Mouse (Mus musculus) c-Kit-positive CD71-positive TER-119-positive erythroid progenitor cells, embryonic 14.5 days (primary cell): ENCODE data around the gene Plxdc2.

Experiments
- DNase-seq: peaks from one replicate; pipeline ENCODE4 v3.0.0-alpha.2; 2013; ENCODE audit warnings: low spot score

Gene Plxdc2

DNA sequence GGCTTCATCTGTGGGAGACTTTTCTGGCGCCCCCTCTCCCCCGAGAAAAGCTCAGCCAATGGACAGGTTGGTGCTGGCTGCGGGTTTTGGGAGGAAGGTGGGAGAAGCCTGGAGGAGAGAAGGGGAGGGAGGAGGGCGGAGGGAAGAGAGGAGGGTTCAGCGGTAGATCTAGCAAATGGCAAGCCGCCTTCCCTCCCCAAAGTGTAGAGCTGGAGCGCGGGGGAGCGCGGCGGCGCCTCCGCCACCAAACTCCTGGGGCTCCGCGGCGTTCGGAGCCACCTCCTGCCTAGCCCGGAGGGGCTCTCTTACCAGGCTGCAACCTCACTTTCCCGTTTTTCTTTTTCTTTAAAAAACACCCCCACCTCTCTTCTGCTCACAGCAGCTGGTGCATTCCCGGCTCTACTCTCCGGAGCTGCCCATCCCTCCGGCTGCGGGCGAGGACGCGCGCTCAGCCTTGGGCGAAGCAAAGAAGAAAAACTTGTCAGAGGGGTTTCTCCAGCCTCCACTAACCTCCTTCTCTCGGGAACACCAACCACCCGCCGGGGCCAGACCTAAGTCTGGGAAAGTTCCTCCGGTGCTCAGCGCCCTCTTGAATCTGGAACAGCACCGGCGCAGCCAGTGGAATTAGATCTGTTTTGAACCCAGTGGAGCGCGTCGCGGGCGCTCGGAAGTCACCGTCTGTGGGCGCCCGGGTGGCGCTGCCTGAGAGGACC lies at the start of gene Plxdc2:
Gene Plxdc2 (plus strand): TSS at position 199 of the 713 bp plus-strand sequence.
- DNase-seq = no peak

GRCm38 (mm10) chr2:16310387-16310786 lies 45.7 kb upstream of the Plxdc2 start:
- no peak for DNase-seq

DNA sequence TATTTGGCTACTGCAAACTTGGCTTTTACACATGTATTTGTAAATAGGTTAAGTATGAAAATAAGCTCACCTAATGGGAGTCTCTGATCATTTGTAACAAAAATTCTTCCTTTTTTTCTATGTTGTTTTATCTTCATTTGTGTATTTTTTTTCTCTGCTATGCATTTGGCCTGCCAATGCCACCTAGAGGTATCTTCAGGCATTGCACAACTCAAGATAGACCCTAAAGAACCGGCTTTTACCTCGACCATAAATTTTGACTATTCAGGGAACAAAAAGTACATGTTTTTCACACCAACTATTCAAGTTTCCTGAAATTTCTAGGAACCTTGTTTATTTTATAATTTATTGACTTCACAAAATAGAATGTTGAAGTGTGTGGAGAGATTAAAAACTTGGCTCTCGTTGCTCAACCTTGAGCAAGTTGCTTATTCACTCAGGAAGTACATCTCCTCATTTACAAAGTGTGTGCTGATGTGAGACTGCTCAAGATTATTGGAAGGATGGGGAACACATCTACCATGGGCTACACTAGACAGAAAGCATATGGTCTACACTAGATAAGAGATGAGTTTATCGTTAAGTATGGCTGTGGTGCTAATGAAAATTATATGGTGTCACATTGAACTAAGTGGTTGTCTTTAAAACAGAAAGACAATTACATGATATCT lies 43.6 kb upstream of the Plxdc2 start:
- peak; percentile 1 for DNase-seq

GRCm38 (mm10) chr2:16335194-16335781 lies 20.8 kb upstream of the Plxdc2 start:
- no peak for DNase-seq

- DNase-seq = no peak
Observed at GRCm38 (mm10) chr2:16344564-16344963, 11.5 kb upstream of the Plxdc2 start.

DNA sequence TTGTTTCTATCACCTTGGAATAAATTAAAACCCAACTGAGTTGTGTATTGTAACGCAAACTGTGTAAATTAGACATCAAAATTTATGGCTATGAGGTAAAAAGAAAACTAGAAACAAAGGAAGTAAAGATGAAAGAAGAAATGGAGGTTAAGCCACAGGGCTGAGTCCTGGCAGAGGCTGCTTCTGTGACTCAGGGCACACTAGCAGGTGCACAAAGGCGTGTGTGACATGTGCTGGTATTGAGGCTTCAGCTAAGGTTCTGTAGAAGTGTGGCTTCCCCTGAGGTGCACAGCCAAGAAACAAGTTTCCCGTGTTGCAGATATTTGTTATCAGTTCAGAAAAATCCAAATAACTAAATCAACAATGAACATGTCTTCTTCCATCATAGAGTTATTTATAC lies 5.0 kb upstream of the Plxdc2 start:
- DNase-seq = no peak

GRCm38 (mm10) chr2:16355611-16356105 lies 446 bp upstream of the Plxdc2 start:
- DNase-seq = no peak

- no peak for DNase-seq
Observed at GRCm38 (mm10) chr2:16356921-16357837, 1.1 kb downstream of the Plxdc2 start.

GRCm38 (mm10) chr2:16357946-16358345 lies 1.8 kb downstream of the Plxdc2 start:
- no peak for DNase-seq

DNA sequence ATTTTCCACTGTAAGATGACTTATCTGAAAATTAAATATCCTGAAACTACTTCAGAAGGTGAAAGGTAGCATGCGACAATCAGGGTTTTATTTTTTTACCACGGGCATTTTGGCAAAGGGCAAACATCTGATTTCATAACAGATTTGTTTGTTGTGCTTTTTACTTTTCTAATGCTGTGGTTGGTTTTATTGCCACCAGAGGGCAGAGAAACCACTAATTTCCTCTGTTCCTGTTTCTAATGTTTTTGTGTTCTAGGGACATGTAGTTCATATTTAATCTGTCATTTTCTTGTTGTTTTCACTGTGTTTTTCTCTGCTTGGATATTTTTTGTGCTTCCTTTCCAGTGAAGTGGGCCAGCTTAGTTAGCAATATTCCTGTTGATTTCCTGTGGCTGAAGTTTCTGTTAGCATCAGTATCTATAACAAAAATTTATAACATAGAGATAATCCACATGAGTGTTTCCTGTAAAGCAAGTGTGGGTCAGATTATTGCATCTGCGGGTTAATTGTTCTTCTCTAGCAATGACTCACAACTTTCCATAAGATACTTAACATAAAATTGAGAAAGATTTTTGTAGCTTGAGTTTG lies 3.3 kb downstream of the Plxdc2 start:
- no peak for DNase-seq

DNA sequence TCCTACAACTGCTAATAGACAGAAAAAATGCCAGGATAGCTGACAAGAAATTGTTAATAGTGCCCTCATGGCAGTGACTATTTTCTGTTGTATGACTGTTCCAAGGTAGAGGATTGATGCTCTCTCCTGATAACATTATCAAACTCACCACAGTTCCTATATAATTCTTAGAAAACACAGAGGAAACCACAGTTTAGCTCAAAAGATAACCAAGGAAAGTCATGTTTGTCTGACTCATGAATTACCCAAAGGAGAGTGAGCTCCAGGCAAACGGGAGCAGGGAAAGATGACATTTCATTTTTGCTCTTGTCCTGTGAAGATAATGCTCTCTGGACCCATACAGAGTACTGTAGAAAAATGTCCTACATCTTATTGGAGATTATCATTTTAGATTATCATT lies 8.6 kb downstream of the Plxdc2 start:
- peak; percentile 16 for DNase-seq

DNA sequence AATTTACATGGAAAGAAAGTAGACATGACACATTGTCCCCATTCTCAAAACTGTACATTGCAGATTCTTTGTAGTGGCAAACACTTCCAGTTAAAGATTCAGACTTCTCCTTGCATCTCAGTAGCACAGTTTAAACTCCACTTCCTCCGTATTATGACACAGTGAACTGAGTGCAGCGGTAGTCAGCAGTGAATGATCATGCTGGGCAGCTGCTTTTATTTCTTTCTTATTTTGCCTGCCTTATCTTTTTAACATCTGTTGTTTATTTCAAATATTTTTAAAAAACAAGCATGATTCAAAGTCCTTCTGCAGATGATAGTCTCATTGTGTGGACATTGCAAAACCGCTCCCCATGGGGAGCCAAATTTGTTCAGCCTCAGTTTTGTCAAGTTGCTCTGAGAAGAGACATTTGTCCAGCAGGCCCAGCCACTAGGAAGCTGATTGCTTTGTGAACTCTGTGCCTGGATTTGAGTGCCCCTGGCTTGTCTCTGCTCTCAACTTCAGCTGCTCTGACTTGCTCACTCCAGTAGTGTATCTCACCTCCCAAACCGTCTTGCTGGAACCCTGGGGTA lies 9.8 kb downstream of the Plxdc2 start:
- DNase-seq = no peak

GRCm38 (mm10) chr2:16370419-16370818 lies 14.3 kb downstream of the Plxdc2 start:
- no peak for DNase-seq

GRCm38 (mm10) chr2:16374288-16374687 lies 18.2 kb downstream of the Plxdc2 start:
- no peak for DNase-seq

DNA sequence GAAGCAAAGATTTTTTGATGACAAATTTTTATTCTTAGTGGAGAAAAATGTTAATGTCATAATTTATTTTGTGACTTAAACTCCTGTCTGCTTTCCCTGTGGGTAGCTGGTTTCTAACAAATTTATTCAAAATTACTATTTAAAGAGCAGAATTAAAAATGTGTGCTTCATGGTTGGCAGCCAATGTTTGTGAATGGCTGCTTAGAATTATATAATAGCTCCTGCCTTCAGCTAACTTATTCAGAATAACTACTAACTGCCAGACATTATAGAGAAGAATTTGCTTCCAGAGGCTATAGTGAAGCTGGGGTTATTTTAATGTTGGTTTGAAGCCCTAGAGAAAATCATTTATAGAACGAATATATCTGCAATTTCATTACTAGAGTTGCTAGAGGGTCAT lies 30.1 kb downstream of the Plxdc2 start:
- DNase-seq = no peak

- no peak for DNase-seq
Observed at GRCm38 (mm10) chr2:16386692-16387091, 30.6 kb downstream of the Plxdc2 start.

GRCm38 (mm10) chr2:16387787-16388186 lies 31.7 kb downstream of the Plxdc2 start:
- DNase-seq = no peak

DNA sequence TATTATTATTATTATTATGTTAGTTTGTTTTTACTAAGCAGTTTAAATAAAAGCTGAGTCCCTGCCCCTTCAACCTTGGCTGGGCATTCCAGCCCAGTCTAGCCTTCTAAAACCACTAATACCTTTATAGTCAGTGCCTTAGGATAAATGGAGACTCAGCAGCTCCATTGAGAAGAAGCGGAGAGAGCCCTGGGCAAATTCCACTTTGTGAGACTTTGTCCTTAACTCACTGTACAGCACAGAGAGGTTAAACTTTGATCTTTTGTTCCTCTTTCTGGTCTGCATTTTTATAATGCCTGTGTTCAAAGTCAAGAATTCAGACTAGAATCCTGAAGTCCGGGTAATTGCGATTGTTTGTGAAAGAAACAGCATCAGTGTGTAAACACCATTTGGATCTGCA lies 41.4 kb downstream of the Plxdc2 start:
- no peak for DNase-seq

GRCm38 (mm10) chr2:16398006-16398405 lies 41.9 kb downstream of the Plxdc2 start:
- DNase-seq = no peak

GRCm38 (mm10) chr2:16398896-16399295 lies 42.8 kb downstream of the Plxdc2 start:
- DNase-seq = no peak

GRCm38 (mm10) chr2:16406508-16406907 lies 50.4 kb downstream of the Plxdc2 start:
- no peak for DNase-seq
